Mouse (Mus musculus) thymus, postnatal 25 days (tissue): Measurements from ENCODE around the gene Ap2a2.
A peak's percentile ranks its signal among the peaks of the same experiment; 100 is the strongest.

Source experiments
- DNase-seq: peaks from one replicate; pipeline ENCODE4 v3.0.0; 2022

The Ap2a2 gene

GRCm38 (mm10) chr7:141561682-141562391 is at the start of gene Ap2a2:
Gene Ap2a2 (plus strand): TSS chr7:141562173.
- DNase-seq, result peak; percentile 88

GRCm38 (mm10) chr7:141517638-141518037 is 44.3 kb upstream of the Ap2a2 start:
- DNase-seq, result no peak

- no peak for DNase-seq
These were observed 43.7 kb upstream of the Ap2a2 start for GRCm38 (mm10) chr7:141518296-141518695.

GRCm38 (mm10) chr7:141518926-141519325 is 43.0 kb upstream of the Ap2a2 start:
- no peak for DNase-seq

GRCm38 (mm10) chr7:141519795-141520194 is 42.2 kb upstream of the Ap2a2 start:
- DNase-seq, result no peak

GRCm38 (mm10) chr7:141523007-141523406 is 39.0 kb upstream of the Ap2a2 start:
- DNase-seq, result no peak

- DNase-seq, result no peak
These were observed 37.7 kb upstream of the Ap2a2 start for GRCm38 (mm10) chr7:141524271-141524670.

- peak; percentile 73 for DNase-seq
These were observed 37.0 kb upstream of the Ap2a2 start for GRCm38 (mm10) chr7:141524760-141525579.

- DNase-seq, result no peak
These were observed 36.4 kb upstream of the Ap2a2 start for GRCm38 (mm10) chr7:141525580-141525925.

- DNase-seq, result no peak
These were observed 26.4 kb upstream of the Ap2a2 start for GRCm38 (mm10) chr7:141535570-141535969.

- no peak for DNase-seq
These were observed 23.0 kb upstream of the Ap2a2 start for GRCm38 (mm10) chr7:141538852-141539555.

- peak; percentile 98 for DNase-seq
These were observed 22.2 kb upstream of the Ap2a2 start, which contains the start of gene Chid1 for GRCm38 (mm10) chr7:141539556-141540311. Gene Chid1 (minus strand): TSS chr7:141539857.

GRCm38 (mm10) chr7:141540312-141541081 is 21.5 kb upstream of the Ap2a2 start:
- DNase-seq, result no peak

GRCm38 (mm10) chr7:141541681-141542080 is 20.3 kb upstream of the Ap2a2 start:
- no peak for DNase-seq

GRCm38 (mm10) chr7:141542588-141542987 is 19.4 kb upstream of the Ap2a2 start:
- DNase-seq, result no peak

- no peak for DNase-seq
These were observed 17.3 kb upstream of the Ap2a2 start for GRCm38 (mm10) chr7:141544654-141545053.

- DNase-seq, result no peak
These were observed 12.4 kb upstream of the Ap2a2 start for GRCm38 (mm10) chr7:141549432-141550061.

- no peak for DNase-seq
These were observed 11.5 kb upstream of the Ap2a2 start for GRCm38 (mm10) chr7:141550464-141550863.

- DNase-seq, result no peak
These were observed 3.6 kb upstream of the Ap2a2 start for GRCm38 (mm10) chr7:141558329-141558776.

- DNase-seq, result no peak
These were observed 3.0 kb upstream of the Ap2a2 start for GRCm38 (mm10) chr7:141558946-141559345.

- no peak for DNase-seq
These were observed 2.1 kb upstream of the Ap2a2 start for GRCm38 (mm10) chr7:141559726-141560325.
